Mouse (Mus musculus): ENCODE measurements at regions not wholly inside any gene's neighbourhood (a gene's known extent, or its start where the extent isn't known, plus 50 kb on each side); places are given as distances from the start of the nearest gene placed in this dataset.
A peak's percentile ranks its signal among the peaks of the same experiment; 100 is the strongest.

DNA sequence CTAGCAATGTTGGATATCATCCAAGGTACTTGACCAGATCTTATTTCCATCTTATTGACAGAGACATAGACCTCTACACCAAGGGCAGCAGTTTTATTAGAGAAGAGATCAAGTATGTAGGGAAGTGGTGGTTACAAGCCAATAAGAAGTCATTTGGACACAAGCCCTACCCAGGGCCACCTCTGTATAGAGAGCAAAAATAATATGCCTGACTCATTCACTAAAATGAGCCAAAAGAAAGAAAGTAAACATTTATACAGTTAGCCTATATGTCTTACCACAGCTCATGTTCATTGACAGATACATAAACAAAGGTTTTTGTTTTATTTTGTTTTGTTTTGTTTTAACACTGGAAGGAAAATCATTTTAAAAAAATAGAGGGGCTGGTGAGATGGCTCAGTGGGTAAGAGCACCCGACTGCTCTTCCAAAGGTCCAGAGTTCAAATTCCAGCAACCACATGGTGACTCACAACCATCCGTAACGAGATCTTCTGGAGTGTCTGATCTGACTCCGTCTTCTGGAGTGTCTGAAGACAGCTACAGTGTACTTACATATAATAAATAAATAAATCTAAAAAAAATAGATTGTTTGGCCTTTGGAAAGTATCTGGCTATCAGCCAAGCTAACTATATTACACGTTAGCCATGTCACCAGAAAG is 76.9 kb downstream of the Rlim start:
- Histone ChIP-seq H3K4me2 (replicated peaks; ENCODE audit: low read depth, low read length, severe bottlenecking) (no peak overlapping the region), H3K27ac (replicated peaks; ENCODE audit: low read depth, low read length) (no peak overlapping the region), H3K9ac (ENCODE audit: low read depth, low read length, severe bottlenecking) (no peak overlapping the region), H3K9me3 (ENCODE audit: control insufficient read depth, low read length) (no peaks in the 10 kb centered on the region), H3K27me3 (ENCODE audit: control insufficient read depth, insufficient read depth, low read length) (no peaks in the 10 kb centered on the region), H3K4me3 (replicated peaks; ENCODE audit: low read length) (no peak overlapping the region), H3K4me1 (ENCODE audit: control insufficient read depth, insufficient read depth, low read length) (no peaks in the 10 kb centered on the region), H3K36me3 (ENCODE audit: control insufficient read depth, insufficient read depth, low read length) (no peaks in the 10 kb centered on the region)
- no peak for TF ChIP-seq POLR2A (IDR thresholded peaks at IDR 0.05; ENCODE audit: borderline replicate concordance, extremely low read depth, insufficient read depth, insufficient read length)
- 81% methylated on average over 5 of the region's 5 CpGs for WGBS
- no peak for DNase-seq (ENCODE audit: low spot score)
- no peak for ATAC-seq (ENCODE audit: low FRiP score, low read depth)

DNA sequence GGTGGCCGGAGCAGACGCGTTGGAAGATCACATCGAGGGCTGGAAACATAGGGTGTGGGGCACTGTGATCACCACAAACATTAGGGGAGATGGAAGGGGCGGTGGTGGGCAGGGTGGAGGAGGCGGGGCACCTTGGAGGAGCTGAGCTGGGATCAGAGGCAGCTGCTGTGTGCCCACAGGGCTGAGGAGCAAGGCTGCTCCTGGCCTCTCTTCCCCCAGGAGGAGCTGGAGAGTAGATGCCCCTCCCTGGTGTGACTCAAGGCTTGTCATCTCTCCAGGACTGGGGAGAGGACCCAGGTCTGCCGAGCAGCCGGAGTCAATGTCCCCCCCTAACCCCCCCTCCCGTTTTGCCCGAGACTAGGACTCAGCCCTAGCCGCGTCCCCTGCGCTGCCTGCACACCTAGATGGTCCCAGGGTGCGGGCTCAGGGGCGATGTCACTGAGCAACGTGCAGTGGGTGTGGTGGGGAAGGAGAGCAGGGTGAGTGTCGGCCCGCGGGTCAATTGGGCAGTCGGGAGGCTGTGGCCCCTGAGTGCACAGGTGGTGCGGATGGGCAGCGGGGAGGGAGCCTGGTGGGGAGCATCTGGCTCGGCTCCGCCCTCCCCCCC is 57.6 kb upstream of the Slc16a2 start:
- DNase-seq (ENCODE audit: low spot score) = no peak
- Histone ChIP-seq H3K27me3 (ENCODE audit: control insufficient read depth, insufficient read depth, low read length) (no peaks in the 10 kb centered on the region), H3K9me3 (ENCODE audit: control insufficient read depth, low read length) (no peaks in the 10 kb centered on the region), H3K9ac (ENCODE audit: low read depth, low read length, severe bottlenecking) (no peak overlapping the region), H3K4me3 (replicated peaks; ENCODE audit: low read length) (no peak overlapping the region), H3K4me2 (replicated peaks; ENCODE audit: low read depth, low read length, severe bottlenecking) (peak overlapping the region; percentile 29), H3K27ac (replicated peaks; ENCODE audit: low read depth, low read length) (no peak overlapping the region), H3K36me3 (ENCODE audit: control insufficient read depth, insufficient read depth, low read length) (no peaks in the 10 kb centered on the region), H3K4me1 (ENCODE audit: control insufficient read depth, insufficient read depth, low read length) (no peaks in the 10 kb centered on the region)
- 25% methylated on average over 14 of the region's 24 CpGs for WGBS
- ATAC-seq (ENCODE audit: low FRiP score, low read depth) = no peak
- TF ChIP-seq POLR2A (IDR thresholded peaks at IDR 0.05; ENCODE audit: borderline replicate concordance, extremely low read depth, insufficient read depth, insufficient read length) = no peak

Measured in limb, embryonic 14.5 days (tissue).